Mouse (Mus musculus) heart, embryonic 16.5 days (tissue): ENCODE measurements at regions not wholly inside any gene's neighbourhood (a gene's known extent, or its start where the extent isn't known, plus 50 kb on each side); places are given as distances from the start of the nearest gene placed in this dataset.

Experiments
- ATAC-seq: fragments of 200-750 bp; cut with Nextera tagmentation; replicated peaks from 2 replicates; pipeline ENCODE4 v1.8.0; 2017; ENCODE audit warnings: moderate number of reproducible peaks; ENCODE audit not compliant: insufficient read depth, low FRiP score; ENCODE audit errors: extremely low read depth
- H3K27ac ChIP-seq: fragments of 300-500 bp; sonication (generic); 2 replicates; pipeline ENCODE4 v1.5.1; 2014; ENCODE audit warnings: mild to moderate bottlenecking, low read length, control low read depth, moderate library complexity
- H3K27me3 ChIP-seq: fragments of 300-500 bp; sonication (generic); 2 replicates; pipeline ENCODE4 v1.6.1; 2014; ENCODE audit warnings: low read length, mixed read lengths; ENCODE audit not compliant: control insufficient read depth, insufficient read depth
- H3K36me3 ChIP-seq: fragments of 300-500 bp; sonication (generic); 2 replicates; pipeline ENCODE4 v1.6.1; 2014; ENCODE audit not compliant: control insufficient read depth, insufficient read depth
- H3K4me1 ChIP-seq: fragments of 300-500 bp; sonication (generic); 2 replicates; pipeline ENCODE4 v1.6.1; 2014; ENCODE audit warnings: low read length, mixed read lengths; ENCODE audit not compliant: control insufficient read depth, insufficient read depth
- H3K4me2 ChIP-seq: fragments of 300-500 bp; sonication (generic); 2 replicates; pipeline ENCODE4 v1.6.1; 2014; ENCODE audit warnings: low read depth, mild to moderate bottlenecking, control low read depth, low read length
- H3K4me3 ChIP-seq: fragments of 300-500 bp; sonication (generic); 2 replicates; pipeline ENCODE4 v1.5.1; 2014; ENCODE audit warnings: mild to moderate bottlenecking, control low read depth, low read length
- H3K9ac ChIP-seq: fragments of 300-500 bp; sonication (generic); 2 replicates; pipeline ENCODE4 v1.6.1; 2014; ENCODE audit warnings: low read length, control low read depth
- H3K9me3 ChIP-seq: fragments of 300-500 bp; sonication (generic); replicated peaks from 2 replicates; pipeline ENCODE4 v1.6.1; 2016; ENCODE audit warnings: low read length; ENCODE audit not compliant: control insufficient read depth
- WGBS: fragments of 180-500 bp; shearing (Covaris S2); extraction: QIAGEN DNeasy Blood & Tissue Kit; methylation state at CpG from one replicate; pipeline ENCODE4 v1.1.7; 2014; 5-methylcytosine and 5-hydroxymethylcytosine counted together

DNA sequence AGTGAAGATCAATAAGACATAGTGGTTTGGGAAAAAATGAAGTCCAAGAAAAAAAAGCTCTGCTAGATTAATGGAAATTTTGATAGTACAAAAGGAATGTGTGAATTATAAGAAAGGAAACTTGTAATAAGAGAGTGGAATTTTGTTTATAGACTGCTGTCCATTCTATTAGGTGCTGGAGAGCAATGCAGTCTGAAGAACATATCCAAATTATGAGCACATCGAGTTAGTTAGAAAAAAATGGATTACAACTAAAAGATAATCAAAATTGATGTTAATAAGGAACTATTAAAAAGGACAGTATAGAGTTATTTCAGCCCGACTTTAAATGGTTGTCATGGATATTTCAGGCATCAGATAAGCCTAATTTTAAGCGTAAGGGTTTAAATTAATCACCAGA lies 98.2 kb upstream of the Nox4 start:
- H3K4me2 ChIP-seq: no peak overlapping the region
- H3K27me3 ChIP-seq: no peaks in the 10 kb centered on the region
- H3K9ac ChIP-seq: no peak overlapping the region
- H3K9me3 ChIP-seq: no peaks in the 10 kb centered on the region
- ATAC-seq: no peak
- H3K4me1 ChIP-seq: no peaks in the 10 kb centered on the region
- no peaks in the 10 kb centered on the region for H3K36me3 ChIP-seq
- H3K27ac ChIP-seq: no peak overlapping the region
- H3K4me3 ChIP-seq: no peak overlapping the region
- WGBS: 53% methylated on average over 3 of the region's 3 CpGs

GRCm38 (mm10) chr7:87148681-87149080 lies 97.2 kb upstream of the Nox4 start:
- H3K4me1 ChIP-seq: no peaks in the 10 kb centered on the region
- no peak overlapping the region for H3K4me3 ChIP-seq
- no peak overlapping the region for H3K9ac ChIP-seq
- WGBS: 65% methylated on average over 1 of the region's 1 CpGs
- H3K36me3 ChIP-seq: no peaks in the 10 kb centered on the region
- H3K9me3 ChIP-seq: no peaks in the 10 kb centered on the region
- no peak overlapping the region for H3K27ac ChIP-seq
- ATAC-seq: no peak
- H3K27me3 ChIP-seq: no peaks in the 10 kb centered on the region
- H3K4me2 ChIP-seq: no peak overlapping the region

DNA sequence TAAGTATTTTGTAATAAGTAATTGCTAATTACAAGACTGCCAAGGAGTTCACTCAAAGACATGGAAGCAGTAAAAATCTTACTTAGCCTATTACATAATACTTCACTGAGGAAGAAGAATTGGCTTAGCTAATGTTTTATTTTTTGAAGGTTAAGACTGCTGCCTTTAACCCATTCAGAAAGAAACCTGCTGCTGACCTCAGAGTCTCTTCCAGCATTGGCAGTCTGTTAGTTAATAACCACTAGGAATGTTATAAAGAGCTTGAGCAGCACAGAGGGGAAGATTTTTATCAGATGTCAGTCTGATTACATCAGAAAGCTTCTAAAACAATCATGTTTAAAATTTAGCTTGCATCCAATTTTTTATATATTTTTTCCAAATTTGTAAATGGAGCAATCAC lies 94.9 kb upstream of the Nox4 start:
- ATAC-seq: no peak
- no peak overlapping the region for H3K4me2 ChIP-seq
- no peak overlapping the region for H3K27ac ChIP-seq
- no peak overlapping the region for H3K4me3 ChIP-seq
- H3K36me3 ChIP-seq: no peaks in the 10 kb centered on the region
- H3K27me3 ChIP-seq: no peaks in the 10 kb centered on the region
- no peak overlapping the region for H3K9ac ChIP-seq
- no peaks in the 10 kb centered on the region for H3K4me1 ChIP-seq
- no peaks in the 10 kb centered on the region for H3K9me3 ChIP-seq

DNA sequence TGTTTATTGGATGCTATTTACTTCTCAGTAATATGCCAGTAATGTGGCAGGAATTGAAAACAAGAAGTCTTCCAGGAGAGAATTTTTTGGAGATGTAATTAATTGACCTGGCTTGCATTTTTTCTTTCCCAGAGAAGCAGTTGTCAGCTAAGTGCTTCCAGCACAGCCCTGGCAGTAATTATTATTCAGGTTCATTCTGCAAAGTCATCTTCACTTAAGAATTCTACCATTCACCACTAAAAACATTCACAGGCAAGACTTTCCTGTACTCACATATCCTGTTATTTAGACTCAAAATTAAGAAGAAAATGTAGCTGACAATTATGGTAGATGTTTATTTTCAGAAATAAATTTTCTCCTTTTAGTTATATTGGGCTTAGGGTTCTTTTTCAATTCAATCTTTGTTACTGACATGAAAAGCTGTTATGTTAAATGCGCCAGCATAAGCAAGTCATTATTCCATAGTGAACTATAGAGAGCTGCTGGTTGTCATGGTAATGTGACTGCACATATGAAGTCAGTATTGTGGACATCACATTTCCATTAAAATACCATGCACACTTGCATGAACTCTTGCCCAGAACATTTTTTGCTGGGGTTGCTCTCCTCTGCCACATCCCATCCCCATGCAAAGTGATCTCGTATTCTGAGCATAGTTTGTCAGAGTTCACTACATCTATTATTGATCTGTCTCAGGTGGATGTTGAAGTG lies 59.3 kb upstream of the Nox4 start:
- no peak overlapping the region for H3K9ac ChIP-seq
- no peaks in the 10 kb centered on the region for H3K36me3 ChIP-seq
- 75% methylated on average over 2 of the region's 2 CpGs for WGBS
- H3K4me2 ChIP-seq: no peak overlapping the region
- no peak overlapping the region for H3K27ac ChIP-seq
- no peaks in the 10 kb centered on the region for H3K4me1 ChIP-seq
- no peaks in the 10 kb centered on the region for H3K27me3 ChIP-seq
- H3K4me3 ChIP-seq: no peak overlapping the region
- no peak for ATAC-seq
- H3K9me3 ChIP-seq: no peaks in the 10 kb centered on the region

DNA sequence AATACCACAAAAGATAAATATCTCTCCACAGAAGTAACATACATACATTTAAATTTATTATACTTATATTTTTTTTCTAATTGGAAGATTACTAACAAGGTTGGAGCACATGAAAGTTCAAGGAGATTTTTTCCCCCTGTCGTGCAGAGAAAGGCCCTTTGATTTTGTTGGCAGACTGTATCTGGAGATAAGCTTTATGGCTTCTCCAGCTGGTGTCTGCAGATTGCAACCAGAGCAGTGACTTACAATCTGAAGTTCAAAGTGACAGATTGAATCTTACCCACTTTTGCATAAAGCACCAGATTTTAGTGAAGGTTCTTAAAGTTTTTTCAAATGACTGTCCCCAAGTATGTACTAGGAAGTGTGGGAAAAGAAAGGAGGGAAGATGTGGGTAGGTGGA lies 50.2 kb upstream of the Nox4 start:
- Histone ChIP-seq H3K9ac (no peak overlapping the region), H3K9me3 (no peaks in the 10 kb centered on the region), H3K27me3 (no peaks in the 10 kb centered on the region), H3K4me1 (no peaks in the 10 kb centered on the region), H3K4me3 (no peak overlapping the region), H3K36me3 (no peaks in the 10 kb centered on the region), H3K27ac (no peak overlapping the region), H3K4me2 (no peak overlapping the region)
- ATAC-seq: no peak
- 21% methylated on average over 1 of the region's 1 CpGs for WGBS
